Mouse (Mus musculus) mouse embryonic stem cell (cell line): Measurements from ENCODE around the gene Naga.

Experiments
- in situ Hi-C, 2 experiments: fragments of 300-500 bp; cut with MboI; formaldehyde crosslinking; loops; 1 replicate in 1 of 2; 3 replicates in 1 of 2; pipeline ENCODE4 v1.14.3; 2019 to 2020; ENCODE audit warnings: low sequenced_read_pairs in 2 of 2, low pct_unique_long_range_greater_than_20kb in 1 of 2, mixed read lengths in 1 of 2; ENCODE audit not compliant: unreplicated experiment in 1 of 2

Naga gene

GRCm38 (mm10) chr15:82290252-82290651, 48.5 kb downstream of the Naga start:
- in situ Hi-C loops = loop anchor here in 1 of 2 experiments (25.0 kb wide), 1 partner anchor 772 kb away; no protein-coding TSS in a partner anchor

GRCm38 (mm10) chr15:82286157-82286556, 52.6 kb downstream of the Naga start:
- in situ Hi-C loops = loop anchor here in 1 of 2 experiments (25.0 kb wide), 1 partner anchor 776 kb away; no protein-coding TSS in a partner anchor

- in situ Hi-C loops = loop anchor here in 1 of 2 experiments (25.0 kb wide), 1 partner anchor 782 kb away; no protein-coding TSS in a partner anchor
Observed at GRCm38 (mm10) chr15:82280638-82281037, 58.1 kb downstream of the Naga start.
